Mouse (Mus musculus) 3134 (cell line): ENCODE measurements around the gene Il10ra.

Experiments used
- DNase-seq: peaks from one replicate; pipeline ENCODE4 v3.0.0-alpha.2; 2011; ENCODE audit warnings: low spot score; ENCODE audit not compliant: insufficient read length; ENCODE audit errors: extremely low read depth

Gene Il10ra

GRCm38 (mm10) chr9:45206121-45206520 is 62.8 kb downstream of the Il10ra start:
- DNase-seq, result no peak

GRCm38 (mm10) chr9:45205143-45205542 is 63.8 kb downstream of the Il10ra start:
- DNase-seq, result no peak
